Mouse (Mus musculus) left cerebral cortex, adult 6 months (tissue): ENCODE results near the gene 4930535I16Rik. TPM values are rescaled to one million over a fixed set of nuclear protein-coding genes. Genes with fewer than 3 reads are reported as not detected.

ENCODE experiments used
- long read RNA-seq, 2 experiments: library from polyadenylated mRNA; unstranded; transcript quantifications; one replicate each; pipeline ENCODE4 v2.0.0; 2019 to 2020
- polyA plus RNA-seq: library from polyadenylated mRNA; unstranded; fragments of <200 nt; fragmentation: Nextera tagmentation; gene quantifications from 2 replicates; pipeline ENCODE4 v1.2.3, GENCODE M21; 2021

Gene 4930535I16Rik
- not detected in 2 replicates for polyA plus RNA-seq
- long read RNA-seq, experiment 1: 0 reads
- long read RNA-seq, experiment 2: 0 reads

DNA sequence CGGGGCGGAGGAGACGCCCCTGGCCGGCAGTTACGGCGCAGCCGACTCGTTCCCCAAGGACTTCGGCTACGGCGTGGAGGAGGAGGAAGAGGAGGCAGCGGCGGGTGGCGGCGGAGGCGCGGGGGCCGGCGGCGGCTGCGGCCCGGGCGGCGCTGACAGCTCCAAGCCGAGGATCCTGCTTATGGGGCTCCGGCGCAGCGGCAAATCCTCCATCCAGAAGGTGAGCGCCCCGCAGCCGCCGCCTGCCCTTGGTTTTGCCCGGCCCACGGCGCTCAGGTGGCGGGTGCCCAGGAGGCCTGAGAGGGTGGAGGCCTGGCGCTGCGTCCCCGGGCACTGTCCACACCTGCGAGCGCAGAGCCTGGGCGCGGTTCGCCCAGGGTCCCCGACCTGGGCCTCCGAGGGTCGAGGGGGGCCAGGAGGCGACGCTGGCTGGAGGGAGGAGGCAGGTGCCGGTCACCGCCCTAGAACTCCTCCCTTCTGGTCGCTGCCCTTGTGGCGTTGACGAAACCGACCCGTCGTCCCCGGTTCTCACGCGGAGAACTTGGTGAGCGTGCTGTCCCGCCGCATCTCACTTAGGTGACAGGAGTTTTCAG lies at the start of gene 4930535I16Rik:
4930535I16Rik (minus strand) TSS at position 475 of the 593 bp plus-strand sequence.

GRCm38 (mm10) chr4:123916748-123917547 lies 874 bp downstream of the 4930535I16Rik start, which contains the start of gene Rragc:
Gene Rragc, plus strand, starts transcription at chr4:123917446.

DNA sequence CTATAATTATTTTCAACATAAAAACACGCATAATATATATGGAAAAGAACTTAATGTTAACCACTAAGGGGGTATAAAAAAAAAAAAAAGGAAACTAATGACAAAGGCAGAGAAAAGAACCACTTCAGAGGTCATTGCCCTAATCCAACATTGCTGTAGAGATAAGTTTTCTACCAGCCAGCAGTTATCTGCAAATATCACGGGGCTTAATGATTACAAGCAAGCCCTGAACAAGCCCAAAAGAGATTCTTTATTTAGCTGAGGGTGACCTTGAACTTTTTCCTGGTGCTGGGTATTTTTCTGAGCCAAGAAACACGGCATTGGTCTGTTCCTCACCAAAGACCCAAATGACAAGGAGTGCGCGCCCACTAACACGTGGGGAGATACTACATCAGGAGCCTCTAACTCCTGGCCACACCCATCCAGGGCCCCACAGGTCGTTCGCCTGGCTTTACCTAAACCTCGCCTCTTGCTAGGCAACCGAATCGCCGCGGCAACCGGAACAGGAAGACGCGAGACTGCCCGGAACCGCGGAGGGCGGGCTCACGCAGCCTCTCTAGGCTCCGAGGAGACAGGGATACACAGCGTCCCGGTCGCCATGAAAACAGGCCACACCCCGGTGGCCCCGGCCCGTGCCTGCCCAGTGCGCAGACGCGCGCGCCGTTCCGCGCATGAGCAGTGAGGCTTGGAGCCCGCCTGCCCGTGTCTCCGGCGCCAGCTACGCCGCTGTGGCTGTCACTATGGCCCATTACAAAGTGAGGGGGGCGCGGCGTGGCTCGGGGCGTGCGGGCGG lies 13.3 kb downstream of the 4930535I16Rik start, which contains the start of gene Mycbp:
Mycbp (plus strand) TSS at position 500 of the 793 bp plus-strand sequence.

Other genes with a start within 250 kb of the 4930535I16Rik start
- 21.2 and 27.2 TPM in 2 replicates for gene Macf1, start 233.7 kb downstream of the 4930535I16Rik start, polyA plus RNA-seq
- 1,228 and 1,253 TPM in 2 replicates for gene Ndufs5, start 199.8 kb downstream of the 4930535I16Rik start, polyA plus RNA-seq
- gene Akirin1, start 167.7 kb downstream of the 4930535I16Rik start, polyA plus RNA-seq: 67.6 and 76.2 TPM in 2 replicates
- gene Rhbdl2, start 130.1 kb downstream of the 4930535I16Rik start, polyA plus RNA-seq: 0.41 and 1.0 TPM in 2 replicates
- gene 4933427I04Rik, start 58.3 kb downstream of the 4930535I16Rik start, polyA plus RNA-seq: 0.14 and 0.15 TPM in 2 replicates
- gene Mycbp, start 13.2 kb downstream of the 4930535I16Rik start, polyA plus RNA-seq: 39.6 and 45.8 TPM in 2 replicates
- 14.6 and 52.6 TPM in 2 replicates for gene Rragc, start 576 bp downstream of the 4930535I16Rik start, polyA plus RNA-seq